Mouse (Mus musculus) leukemia stem cell, adult 10-12 weeks (primary cell): Measurements from ENCODE around the gene Nutm2. TPM values are rescaled to one million over a fixed set of nuclear protein-coding genes. Genes with fewer than 3 reads are reported as not detected.

Experiments
- polyA plus RNA-seq: library from polyadenylated mRNA; stranded (reverse); fragments of >175 nt; gene quantifications from 2 replicates; pipeline ENCODE4 v1.2.3, GENCODE M21; 2012; ENCODE audit warnings: low replicate concordance

Nutm2 gene
- polyA plus RNA-seq, result not detected in 2 replicates

DNA sequence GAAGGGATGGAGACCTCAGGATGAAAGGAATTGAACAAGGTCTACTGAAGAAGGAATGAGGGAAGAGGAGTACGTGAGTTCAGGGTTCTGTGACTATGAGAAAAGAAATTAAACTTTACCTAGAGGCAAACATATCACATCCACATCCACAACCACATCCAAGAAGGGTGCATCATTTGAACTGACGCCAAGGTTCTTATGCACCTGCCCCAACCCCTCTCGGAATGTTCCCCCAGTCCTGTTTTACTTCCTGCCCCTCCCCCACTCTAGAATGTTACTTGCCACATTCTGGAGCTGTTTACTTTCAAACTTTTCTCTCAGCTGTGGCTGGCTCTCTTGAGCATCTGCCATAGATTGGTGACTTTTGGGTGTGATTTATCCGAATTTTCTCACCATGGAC is at the start of gene Nutm2:
Gene Nutm2 (plus strand): TSS at position 301 of the 400 bp plus-strand sequence.

DNA sequence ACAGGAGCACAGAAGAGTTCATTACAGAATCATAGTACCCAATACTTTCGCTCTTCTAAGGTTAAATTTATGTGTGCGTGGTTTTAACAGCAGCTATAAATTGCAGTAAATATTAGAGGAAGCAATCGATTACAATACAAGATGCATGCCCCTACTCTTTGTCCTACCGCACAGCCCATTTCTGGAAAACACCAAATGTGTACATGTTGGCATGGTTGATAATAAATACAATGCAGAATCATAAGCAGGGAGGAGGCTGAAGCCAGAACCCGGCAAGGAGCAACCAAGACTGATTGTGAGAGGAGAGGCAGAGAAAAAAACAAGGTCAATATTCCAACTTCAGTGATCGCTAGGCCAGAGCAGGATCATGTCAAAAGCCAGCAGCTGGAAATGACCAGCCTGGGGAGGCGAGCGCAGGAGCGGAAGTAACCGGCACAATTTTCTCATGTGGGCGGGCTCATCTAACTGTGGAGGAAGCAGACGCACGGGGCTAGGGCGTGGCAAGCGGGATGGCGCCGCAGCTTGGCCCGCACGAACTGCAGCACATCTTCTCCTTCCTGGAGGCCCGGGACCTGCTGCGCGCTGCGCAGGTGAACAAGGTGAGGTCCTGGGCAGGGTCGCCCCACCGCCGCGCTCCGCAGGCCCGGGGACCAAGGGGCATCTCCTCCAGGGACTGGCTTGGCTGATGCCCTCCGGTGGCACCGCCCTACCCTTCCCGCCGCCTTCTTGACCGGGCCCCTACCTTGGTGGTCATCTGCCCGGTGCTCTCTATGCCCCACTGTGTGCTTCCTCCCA is 49.5 kb upstream of the Nutm2 start, which contains the start of gene Fbxw17:
Gene Fbxw17 (plus strand): TSS at position 476 of the 795 bp plus-strand sequence.

GRCm38 (mm10) chr13:50443812-50444211 is 23.3 kb upstream of the Nutm2 start, which contains the start of gene Gm47429:
Gene Gm47429, minus strand, starts transcription at chr13:50443912.

Other genes with a start within 250 kb of the Nutm2 start
- gene Gm906, start 217.0 kb upstream of the Nutm2 start, polyA plus RNA-seq, result 0.06 TPM in 1 of 2 replicates, not detected in the other
- 0.91 and 1.5 TPM in 2 replicates for gene Fbxw17, start 49.4 kb upstream of the Nutm2 start, polyA plus RNA-seq
- gene Gm47429, start 23.4 kb upstream of the Nutm2 start, polyA plus RNA-seq, result not detected in 2 replicates
- not detected in 2 replicates for gene Gm904, start 175.9 kb downstream of the Nutm2 start, polyA plus RNA-seq
- gene Gm8765, start 231.0 kb downstream of the Nutm2 start, polyA plus RNA-seq, result not detected in 2 replicates